Mouse (Mus musculus) intestine, embryonic 15.5 days (tissue): ENCODE data around the gene Gm20388. TPM values are rescaled to one million over a fixed set of nuclear protein-coding genes. Genes with fewer than 3 reads are reported as not detected.

Source experiments
- ATAC-seq: fragments of 200-750 bp; cut with Nextera tagmentation; 2 replicates; pipeline ENCODE4 v1.8.0; 2017; ENCODE audit warnings: moderate TSS enrichment, moderate library complexity
- H3K27ac ChIP-seq: fragments of 300-500 bp; sonication (generic); 2 replicates; pipeline ENCODE4 v1.5.1; 2015; ENCODE audit warnings: mild to moderate bottlenecking, inconsistent platforms
- H3K27me3 ChIP-seq: fragments of 300-500 bp; sonication (generic); replicated peaks from 2 replicates; pipeline ENCODE4 v1.6.1; 2015; ENCODE audit warnings: inconsistent platforms
- H3K36me3 ChIP-seq: fragments of 300-500 bp; sonication (generic); 2 replicates; pipeline ENCODE4 v1.6.1; 2015; ENCODE audit warnings: inconsistent platforms
- H3K4me1 ChIP-seq: fragments of 300-500 bp; sonication (generic); replicated peaks from 2 replicates; pipeline ENCODE4 v1.6.1; 2015; ENCODE audit warnings: inconsistent platforms
- H3K4me2 ChIP-seq: fragments of 300-500 bp; sonication (generic); replicated peaks from 2 replicates; pipeline ENCODE4 v1.6.1; 2015; ENCODE audit warnings: mild to moderate bottlenecking, inconsistent platforms
- H3K4me3 ChIP-seq: fragments of 300-500 bp; sonication (generic); replicated peaks from 2 replicates; pipeline ENCODE4 v1.5.1; 2015; ENCODE audit warnings: inconsistent platforms
- H3K9ac ChIP-seq: fragments of 300-500 bp; sonication (generic); 2 replicates; pipeline ENCODE4 v1.6.1; 2015; ENCODE audit warnings: inconsistent platforms
- H3K9me3 ChIP-seq: fragments of 300-500 bp; sonication (generic); 2 replicates; pipeline ENCODE4 v1.6.1; 2016; ENCODE audit warnings: inconsistent platforms
- WGBS: fragments of 180-500 bp; shearing (Covaris S2); methylation state at CpG from one replicate; pipeline ENCODE4 v1.1.7; 2015; 5-methylcytosine and 5-hydroxymethylcytosine counted together
- polyA plus RNA-seq: library from polyadenylated mRNA; unstranded; fragments of >200 nt; fragmentation: Nextera tagmentation; extraction: Ambion mirVana; gene quantifications from 2 replicates; pipeline ENCODE4 v1.2.1, GENCODE M21; 2015

Gene Gm20388
- polyA plus RNA-seq, 1 experiment from 2014 or later, result not detected

DNA sequence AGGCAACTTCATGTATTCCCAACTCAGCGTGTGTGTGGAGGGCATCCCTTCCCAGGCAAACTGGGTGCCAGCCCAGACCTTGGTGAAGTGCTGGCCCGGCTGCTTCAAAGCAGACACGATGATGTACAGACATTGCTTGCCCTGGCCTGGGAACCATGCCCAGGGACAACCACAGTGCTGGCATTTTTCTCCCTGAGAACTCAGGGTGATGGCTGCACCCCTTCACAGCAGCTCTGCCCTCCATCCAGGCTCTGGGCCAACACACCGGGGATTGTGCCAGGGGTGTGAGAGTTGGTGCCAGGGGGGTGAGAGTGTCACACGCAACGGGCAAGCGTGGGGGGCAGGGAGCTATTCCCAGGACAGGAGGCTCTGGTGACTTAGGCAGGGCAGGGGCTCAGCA lies 734.0 kb downstream of the Gm20388 start:
- no peaks in the 10 kb centered on the region for H3K36me3 ChIP-seq
- H3K27ac ChIP-seq, result no peak overlapping the region
- H3K4me3 ChIP-seq, result no peak overlapping the region
- H3K9me3 ChIP-seq, result no peaks in the 10 kb centered on the region
- WGBS, result 77% methylated on average over 7 of the region's 7 CpGs
- no peak overlapping the region for H3K4me2 ChIP-seq
- no peaks in the 10 kb centered on the region for H3K4me1 ChIP-seq
- no peaks in the 10 kb centered on the region for H3K27me3 ChIP-seq
- H3K9ac ChIP-seq, result no peak overlapping the region
- ATAC-seq, result no peak; the same call in 1 of the 2 replicates

DNA sequence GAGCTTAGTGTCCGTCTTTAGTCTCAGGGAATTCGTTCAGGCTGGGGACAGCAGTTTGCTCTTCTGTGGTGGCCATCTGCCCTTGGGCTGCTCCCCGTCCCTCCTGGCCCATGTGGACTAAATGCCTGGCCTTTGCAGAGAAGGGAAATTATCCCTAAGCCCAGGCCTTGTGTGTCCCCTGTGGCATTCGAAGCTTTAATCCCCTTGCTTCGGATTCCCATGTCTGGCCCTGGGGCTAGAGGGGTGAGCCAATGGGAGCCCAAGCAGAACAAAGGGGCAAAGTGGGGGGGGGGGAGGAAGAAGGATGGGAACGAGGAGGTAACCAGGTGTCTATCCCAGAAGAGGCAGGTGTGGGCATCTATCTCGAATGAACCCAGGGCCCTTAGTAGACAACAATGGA lies 736.9 kb downstream of the Gm20388 start, which contains the start of gene 1190005I06Rik:
Gene 1190005I06Rik, minus strand, starts transcription at position 101 of the 400 bp plus-strand sequence.
- Histone ChIP-seq H3K36me3 (no peaks in the 10 kb centered on the region), H3K27ac (no peak within 1 kb of the TSS), H3K4me2 (no peak within 1 kb of the TSS), H3K4me1 (no peaks in the 10 kb centered on the region), H3K27me3 (no peaks in the 10 kb centered on the region), H3K9me3 (no peaks in the 10 kb centered on the region), H3K9ac (no peak within 1 kb of the TSS), H3K4me3 (no peak within 1 kb of the TSS)
- ATAC-seq, result no peak
- WGBS, result 66% methylated on average over 7 of the region's 7 CpGs

DNA sequence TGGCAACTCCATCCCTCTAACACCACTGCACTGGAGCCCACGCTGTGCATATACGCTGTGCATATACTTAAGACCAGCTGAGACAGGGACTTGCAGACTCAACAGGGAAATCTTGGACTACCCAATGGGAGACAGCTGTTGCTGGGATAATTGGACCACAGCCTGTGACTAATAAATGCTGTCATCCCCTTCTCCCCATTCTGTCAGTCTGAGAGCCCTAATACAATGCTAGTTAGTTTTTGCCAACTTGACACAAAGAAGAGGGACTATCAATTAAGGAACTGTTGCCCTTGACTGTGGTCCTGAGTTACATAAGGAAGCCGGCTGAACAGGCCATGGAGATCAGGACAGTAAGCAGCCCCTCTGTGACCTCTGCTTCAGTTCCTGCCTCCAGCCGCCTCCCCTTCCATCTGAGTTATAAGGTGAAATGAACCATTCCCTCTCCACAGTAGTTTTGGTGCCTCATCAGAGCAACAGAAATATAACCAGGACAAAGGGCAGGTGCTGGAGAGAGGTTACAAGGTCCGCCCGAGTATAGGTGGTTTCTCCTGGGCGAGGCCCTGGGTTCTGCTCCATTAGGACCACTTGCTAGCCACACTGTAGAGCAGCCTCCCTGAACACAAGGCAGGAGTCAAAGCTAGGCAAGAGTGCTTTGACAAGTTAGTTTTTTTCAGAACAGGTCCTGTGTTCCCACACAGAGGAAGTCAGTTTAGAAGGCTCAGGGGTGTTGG lies 745.8 kb downstream of the Gm20388 start:
- Histone ChIP-seq H3K36me3 (peaks cover 38% of the 10 kb centered on the region), H3K27ac (0 out of 2 replicates have a peak overlapping the region, but pooled peaks have one; percentile 8)
- ATAC-seq, result peak; percentile 51; the same call in 1 of the 2 replicates

DNA sequence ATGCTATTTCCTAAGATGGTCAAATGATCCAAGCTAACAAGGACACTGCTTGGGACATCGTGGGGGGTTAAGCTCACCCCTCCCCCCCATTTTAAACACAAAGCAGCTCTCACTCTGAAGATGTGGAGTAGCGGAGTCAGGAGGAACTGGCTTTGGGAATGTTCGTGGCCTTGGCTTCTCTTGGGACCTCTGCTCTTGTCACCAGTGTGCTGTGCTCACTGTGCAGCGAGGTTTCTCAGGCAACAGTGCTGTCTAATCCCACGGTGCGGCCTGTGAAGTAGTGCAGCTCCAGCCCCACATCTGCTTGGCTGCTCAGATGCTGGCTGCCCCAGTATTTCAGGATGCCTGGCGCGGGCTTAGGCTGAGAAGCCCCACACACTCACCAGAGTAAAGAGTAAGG lies 746.8 kb downstream of the Gm20388 start:
- no peak overlapping the region for H3K4me3 ChIP-seq
- peaks cover 38% of the 10 kb centered on the region for H3K36me3 ChIP-seq
- 0 out of 2 replicates have a peak, but pooled peaks cover 6% of the 10 kb centered on the region for H3K4me1 ChIP-seq
- no peaks in the 10 kb centered on the region for H3K9me3 ChIP-seq
- ATAC-seq, result no peak
- 87% methylated on average over 8 of the region's 8 CpGs for WGBS
- H3K9ac ChIP-seq, result no peak overlapping the region
- no peaks in the 10 kb centered on the region for H3K27me3 ChIP-seq
- no peak overlapping the region for H3K27ac ChIP-seq
- no peak overlapping the region for H3K4me2 ChIP-seq

More for the DNA sequence above, 745.8 kb downstream of the Gm20388 start:
- Histone ChIP-seq H3K9ac (no peak overlapping the region), H3K27me3 (no peaks in the 10 kb centered on the region), H3K4me2 (no peak overlapping the region), H3K4me1 (0 out of 2 replicates have a peak, but pooled peaks cover 6% of the 10 kb centered on the region), H3K4me3 (no peak overlapping the region), H3K9me3 (no peaks in the 10 kb centered on the region)
- 81% methylated on average over 7 of the region's 7 CpGs for WGBS

GRCm38 (mm10) chr8:120664566-120664965 lies 753.9 kb downstream of the Gm20388 start:
- Histone ChIP-seq H3K4me1 (peaks cover 30% of the 10 kb centered on the region), H3K27ac (no peak overlapping the region)
- WGBS, result 79% methylated on average over 6 of the region's 6 CpGs

DNA sequence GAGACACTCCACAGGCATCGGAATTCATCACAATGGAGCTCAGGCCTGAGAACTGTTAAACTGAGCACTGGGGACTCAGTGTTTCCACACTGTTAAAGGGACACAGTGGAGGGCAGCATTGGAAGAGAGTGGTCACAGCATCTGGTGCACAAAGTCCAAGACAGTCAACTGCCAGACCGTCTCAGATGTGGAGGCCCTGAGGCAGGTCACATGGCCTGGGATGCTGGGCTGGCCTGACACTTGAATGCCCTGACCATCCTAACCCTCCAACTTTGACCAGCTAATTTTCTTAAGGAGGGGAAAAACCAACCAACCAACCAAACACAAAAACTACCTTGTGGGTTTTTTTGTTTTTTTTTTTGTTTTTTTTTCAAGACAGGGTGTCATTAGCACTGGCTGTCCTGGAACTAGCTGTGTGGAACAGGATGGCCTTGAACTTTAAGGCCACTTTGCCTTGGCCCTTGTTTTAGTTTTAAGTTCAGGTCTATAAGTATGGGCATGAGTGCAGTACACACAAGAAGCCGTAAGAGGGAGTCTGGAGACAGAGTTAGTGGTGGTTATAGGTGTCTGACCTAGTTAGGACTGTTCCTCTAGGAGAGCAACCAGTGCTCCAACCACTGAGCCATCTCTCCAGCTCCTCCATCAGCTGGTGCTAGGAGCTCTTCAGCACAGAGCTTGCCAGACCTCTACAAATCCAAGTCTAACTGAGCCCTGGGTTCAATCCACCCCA lies 755.2 kb downstream of the Gm20388 start:
- Histone ChIP-seq H3K4me1 (peaks cover 39% of the 10 kb centered on the region), H3K36me3 (peaks cover 11% of the 10 kb centered on the region), H3K9ac (peak overlapping the region; percentile 88), H3K27me3 (no peaks in the 10 kb centered on the region), H3K9me3 (no peaks in the 10 kb centered on the region), H3K27ac (no peak overlapping the region), H3K4me2 (peak overlapping the region; percentile 73), H3K4me3 (no peak overlapping the region; the same call in 1 of the 2 replicates)
- 74% methylated on average over 3 of the region's 3 CpGs for WGBS
- ATAC-seq, result no peak

More at GRCm38 (mm10) chr8:120664566-120664965, 753.9 kb downstream of the Gm20388 start:
- H3K4me2 ChIP-seq, result no peak overlapping the region
- ATAC-seq, result no peak
- no peak overlapping the region for H3K9ac ChIP-seq
- peaks cover 4% of the 10 kb centered on the region; the same call in 1 of the 2 replicates for H3K36me3 ChIP-seq
- H3K9me3 ChIP-seq, result no peaks in the 10 kb centered on the region
- H3K27me3 ChIP-seq, result no peaks in the 10 kb centered on the region
- no peak overlapping the region for H3K4me3 ChIP-seq

DNA sequence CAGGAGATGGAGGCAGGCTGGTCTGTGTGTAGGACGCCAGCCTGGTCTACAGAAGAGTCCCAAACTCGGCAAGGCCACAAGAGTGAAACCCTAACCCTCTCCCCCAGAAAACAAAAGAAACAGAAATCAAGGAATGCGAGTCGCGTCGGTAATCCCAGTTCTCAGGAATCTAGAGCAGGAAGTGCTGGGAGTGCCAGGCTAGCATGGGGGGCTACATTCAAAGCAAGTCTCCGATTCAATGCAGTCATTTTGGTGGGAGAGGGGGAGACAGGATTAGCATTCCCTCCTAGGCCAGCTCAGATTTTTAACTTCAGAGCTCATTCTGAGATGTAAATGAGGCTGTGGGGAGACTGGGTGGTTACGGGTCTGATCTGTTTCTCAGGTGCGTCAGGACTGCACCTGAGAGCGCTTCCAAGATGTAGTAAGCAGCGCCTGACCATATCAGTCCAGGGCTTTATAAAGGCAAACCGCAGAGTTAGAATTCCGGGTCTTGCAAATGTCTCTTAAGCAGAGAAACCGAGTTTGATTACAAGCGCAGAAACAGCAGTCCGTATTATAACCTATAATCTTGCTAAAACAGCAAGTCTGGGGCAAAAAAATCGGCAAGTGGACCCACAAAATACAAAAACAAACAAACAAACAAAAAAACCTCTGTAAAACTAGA lies 756.3 kb downstream of the Gm20388 start:
- H3K4me3 ChIP-seq, result peak overlapping the region; percentile 91
- peak overlapping the region; percentile 88 for H3K9ac ChIP-seq
- H3K27me3 ChIP-seq, result no peaks in the 10 kb centered on the region
- peak overlapping the region; percentile 88; the same call in 1 of the 2 replicates for H3K27ac ChIP-seq
- ATAC-seq, result no peak
- H3K4me1 ChIP-seq, result peaks cover 42% of the 10 kb centered on the region
- H3K9me3 ChIP-seq, result no peaks in the 10 kb centered on the region
- peak overlapping the region; percentile 73 for H3K4me2 ChIP-seq
- H3K36me3 ChIP-seq, result peaks cover 17% of the 10 kb centered on the region
- 3% methylated on average over 17 of the region's 17 CpGs for WGBS

GRCm38 (mm10) chr8:120667561-120668373 lies 757.1 kb downstream of the Gm20388 start, which contains the start of the genes Gm27021 and Cox4i1:
Gene Gm27021 (minus strand): TSS chr8:120668079.
Gene Cox4i1 (plus strand): TSS chr8:120668222.
- no peaks in the 10 kb centered on the region for H3K27me3 ChIP-seq
- peaks cover 42% of the 10 kb centered on the region for H3K4me1 ChIP-seq
- H3K36me3 ChIP-seq, result peaks cover 25% of the 10 kb centered on the region
- WGBS, result under 1% methylated on average over 95 of the region's 105 CpGs
- no peaks in the 10 kb centered on the region for H3K9me3 ChIP-seq
- H3K9ac ChIP-seq, result peak within 1 kb of the TSS; percentile 96
- H3K27ac ChIP-seq, result peak within 1 kb of the TSS; percentile 88
- peak within 1 kb of the TSS; percentile 82 for H3K4me2 ChIP-seq
- peak within 1 kb of the TSS; percentile 91 for H3K4me3 ChIP-seq
- ATAC-seq, result peak; percentile 94

DNA sequence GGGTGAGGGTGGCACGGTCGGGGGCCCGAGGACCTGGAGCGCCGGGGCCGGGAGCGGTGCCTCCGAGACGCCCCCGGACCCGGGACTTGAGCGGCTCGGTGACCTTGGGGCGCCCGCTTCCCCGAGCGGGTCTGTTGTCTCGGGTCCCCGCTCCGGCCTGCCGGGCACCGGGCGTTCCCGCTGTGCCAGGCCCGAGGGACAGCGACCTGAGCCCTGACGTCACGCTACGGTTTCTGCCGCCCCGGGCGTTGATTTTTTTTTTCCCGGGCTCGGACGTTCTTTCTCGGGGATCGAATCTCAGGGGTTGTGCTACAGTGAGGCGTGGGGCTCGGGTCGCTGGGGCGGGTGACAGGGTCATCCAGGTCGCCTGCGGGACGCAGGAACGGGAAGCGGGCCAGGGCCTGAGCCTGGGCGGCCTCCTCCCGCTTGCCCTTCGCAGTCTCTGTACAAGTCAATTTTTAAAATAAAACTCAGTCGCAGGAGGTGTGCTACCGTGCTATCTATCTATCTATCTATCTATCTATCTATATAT lies 757.8 kb downstream of the Gm20388 start, which contains the start of gene Emc8:
Gene Emc8, minus strand, starts transcription at position 200 of the 532 bp plus-strand sequence.
- H3K27me3 ChIP-seq, result no peaks in the 10 kb centered on the region
- peak within 1 kb of the TSS; percentile 88 for H3K27ac ChIP-seq
- H3K4me2 ChIP-seq, result peak within 1 kb of the TSS; percentile 82
- WGBS, result 1% methylated on average over 51 of the region's 51 CpGs
- H3K9me3 ChIP-seq, result no peaks in the 10 kb centered on the region
- ATAC-seq, result peak; percentile 63; the same call in 1 of the 2 replicates
- H3K9ac ChIP-seq, result peak within 1 kb of the TSS; percentile 96
- peaks cover 32% of the 10 kb centered on the region for H3K36me3 ChIP-seq
- peak within 1 kb of the TSS; percentile 91 for H3K4me3 ChIP-seq
- peaks cover 42% of the 10 kb centered on the region for H3K4me1 ChIP-seq

DNA sequence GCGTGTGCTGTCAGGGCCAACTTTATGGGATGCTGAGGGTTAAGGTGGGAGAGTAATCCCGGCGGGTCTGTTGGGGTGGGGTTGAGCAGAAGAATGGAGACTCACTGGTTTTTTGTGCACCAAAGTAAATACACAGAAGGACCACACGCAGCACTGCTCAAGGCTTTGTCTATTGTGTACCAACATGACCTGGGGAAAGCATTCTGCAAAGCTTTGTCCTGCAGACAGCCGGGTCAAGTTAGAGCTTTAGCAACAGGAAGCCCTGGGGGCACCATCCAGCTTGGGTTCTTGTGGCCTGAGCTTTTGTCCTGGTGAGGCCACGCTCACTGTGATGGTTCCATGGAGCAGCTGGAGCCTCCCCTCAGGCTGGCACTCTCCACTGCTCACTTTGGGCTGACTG lies 761.1 kb downstream of the Gm20388 start:
- Histone ChIP-seq H3K4me3 (no peak overlapping the region), H3K27me3 (no peaks in the 10 kb centered on the region), H3K4me2 (no peak overlapping the region), H3K27ac (no peak overlapping the region), H3K36me3 (peaks cover 38% of the 10 kb centered on the region), H3K9me3 (no peaks in the 10 kb centered on the region), H3K9ac (no peak overlapping the region), H3K4me1 (peaks cover 15% of the 10 kb centered on the region)
- WGBS, result 61% methylated on average over 6 of the region's 6 CpGs
- no peak for ATAC-seq

DNA sequence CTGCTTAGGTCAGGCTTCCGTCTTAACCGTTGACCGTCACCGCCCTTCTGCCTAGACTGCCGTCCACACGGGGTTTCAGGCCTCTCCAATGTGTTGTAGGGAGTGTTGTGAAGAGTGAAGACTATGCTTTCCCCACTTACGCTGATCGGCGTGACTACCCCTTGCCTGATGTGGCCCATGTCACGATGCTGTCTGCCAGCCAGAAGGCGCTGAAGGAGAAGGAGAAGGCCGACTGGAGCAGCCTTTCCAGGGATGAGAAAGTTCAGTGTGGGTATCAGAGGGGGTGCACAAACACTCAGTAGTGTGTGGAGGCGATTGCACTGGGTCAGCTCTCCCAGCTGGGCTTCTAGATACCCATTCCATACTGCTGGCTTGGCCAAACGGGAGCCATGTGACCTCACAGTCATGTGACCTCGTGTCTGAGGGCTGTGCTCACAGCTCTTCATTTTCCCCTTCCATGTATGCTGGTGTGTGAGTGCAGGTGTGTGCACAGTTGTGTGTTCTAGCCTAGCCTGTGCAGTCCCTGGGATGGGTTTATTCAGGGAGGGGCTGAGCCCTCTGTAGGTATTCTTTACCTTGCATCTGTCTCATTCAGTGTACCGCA lies 762.1 kb downstream of the Gm20388 start:
- no peak overlapping the region for H3K4me3 ChIP-seq
- H3K4me2 ChIP-seq, result no peak overlapping the region
- no peaks in the 10 kb centered on the region for H3K27me3 ChIP-seq
- H3K27ac ChIP-seq, result no peak overlapping the region
- WGBS, result 93% methylated on average over 16 of the region's 16 CpGs
- H3K4me1 ChIP-seq, result peaks cover 12% of the 10 kb centered on the region; the same call in 1 of the 2 replicates
- H3K9ac ChIP-seq, result no peak overlapping the region
- peaks cover 38% of the 10 kb centered on the region for H3K36me3 ChIP-seq
- H3K9me3 ChIP-seq, result no peaks in the 10 kb centered on the region
- ATAC-seq, result no peak
